In genomic region chr2:118772158-118772874, GRCm38 (mm10) we compare ENCODE assay signal across 31 mouse cellular contexts. TPM values are rescaled to one million over a fixed set of nuclear protein-coding genes. Genes with fewer than 3 reads are reported as not detected.
A peak's percentile ranks its signal among the peaks of the same experiment; 100 is the strongest.
DNase-seq lines count a peak whose midpoint lies in the region; ATAC-seq lines count a peak whose summit lies in the region.
"Had no signal": no experiment of that assay in that cellular context is flagged by ENCODE, and none has a peak within 500 bp of the region (broad histone marks: within the 10 kb centered on the region; RNA-seq: fewer than 3 reads in every experiment).

TSS of gene Phgr1 (plus strand) at chr2:118772769.

- H3K9me3 ChIP-seq in midbrain, embryonic 15.5 days, result no peaks in the 10 kb centered on the region
- H3K9me3 ChIP-seq in midbrain, embryonic 11.5 days (ENCODE audit: control insufficient read depth, low read length), result no peaks in the 10 kb centered on the region
- H3K9me3 ChIP-seq in intestine, embryonic 16.5 days (ENCODE audit: control insufficient read depth, low read length), result no peaks in the 10 kb centered on the region
- no peaks in the 10 kb centered on the region for H3K9me3 ChIP-seq in hindbrain, embryonic 14.5 days (ENCODE audit: control insufficient read depth, low read length)
- H3K9me3 ChIP-seq in hindbrain, embryonic 10.5 days, result no peaks in the 10 kb centered on the region
- H3K9me3 ChIP-seq: embryonic facial prominence, embryonic 15.5 days; forebrain, embryonic 15.5 days; heart, embryonic 15.5 days; liver, embryonic 13.5 days; neural tube, embryonic 13.5 days had no signal

- no peak for DNase-seq in midbrain, embryonic 11.5 days (ENCODE audit: low spot score, missing footprints)
- peak; percentile 73 for DNase-seq in yolk sac, embryonic 10.5 days (ENCODE audit: low spot score)
- DNase-seq in hindbrain, embryonic 14.5 days (ENCODE audit: low spot score), result no peak
- no peak for DNase-seq in hindbrain, embryonic 10.5 days (ENCODE audit: low spot score)
- DNase-seq in heart, postnatal 4 days, result no peak
- DNase-seq: adrenal gland, postnatal 14 days; cerebellum, adult 8-10 months; gastrocnemius, postnatal 14 days; heart, postnatal 36 days; kidney, adult 8-10 months; kidney, postnatal 14 days; layer of hippocampus, postnatal 36 days; liver, embryonic 13.5 days; lung, embryonic 14.5 days; midbrain, embryonic 14.5 days; thymus, postnatal 14 days had no signal

- no peaks in the 10 kb centered on the region for H3K27me3 ChIP-seq in midbrain, embryonic 15.5 days (replicated peaks)
- H3K27me3 ChIP-seq in midbrain, embryonic 11.5 days (ENCODE audit: control insufficient read depth, insufficient read depth, low read length), result no peaks in the 10 kb centered on the region
- no peaks in the 10 kb centered on the region for H3K27me3 ChIP-seq in intestine, embryonic 16.5 days (replicated peaks; ENCODE audit: control insufficient read depth, insufficient read depth, low read length)
- no peaks in the 10 kb centered on the region for H3K27me3 ChIP-seq in hindbrain, embryonic 14.5 days (ENCODE audit: control insufficient read depth, insufficient read depth, low read length)
- no peaks in the 10 kb centered on the region for H3K27me3 ChIP-seq in hindbrain, embryonic 10.5 days (ENCODE audit: insufficient read depth, poor library complexity, severe bottlenecking)
- H3K27me3 ChIP-seq: embryonic facial prominence, embryonic 15.5 days; forebrain, embryonic 15.5 days had no signal

- WGBS in midbrain, embryonic 15.5 days, result 84% methylated on average over 6 of the region's 6 CpGs
- WGBS in midbrain, embryonic 11.5 days, result 81% methylated on average over 6 of the region's 6 CpGs
- WGBS in intestine, embryonic 16.5 days, result 67% methylated on average over 6 of the region's 6 CpGs
- WGBS in hindbrain, embryonic 14.5 days, result 73% methylated on average over 6 of the region's 6 CpGs
- WGBS in hindbrain, embryonic 10.5 days, result 75% methylated on average over 6 of the region's 6 CpGs

- H3K4me3 ChIP-seq in midbrain, embryonic 15.5 days, result no peak within 1 kb of the TSS
- H3K4me3 ChIP-seq in midbrain, embryonic 11.5 days (ENCODE audit: low read depth, low read length), result no peak within 1 kb of the TSS
- peak within 1 kb of the TSS; percentile 20 for H3K4me3 ChIP-seq in intestine, embryonic 16.5 days (ENCODE audit: low read length)
- H3K4me3 ChIP-seq in hindbrain, embryonic 14.5 days (replicated peaks; ENCODE audit: low read length), result no peak within 1 kb of the TSS
- no peak within 1 kb of the TSS for H3K4me3 ChIP-seq in hindbrain, embryonic 10.5 days
- H3K4me3 ChIP-seq: embryonic facial prominence, embryonic 15.5 days; forebrain, embryonic 15.5 days; heart, embryonic 15.5 days; layer of hippocampus, adult 2 months; limb, embryonic 13.5 days; liver, embryonic 13.5 days; myocyte; neural tube, embryonic 13.5 days had no signal

- no peak within 1 kb of the TSS for H3K27ac ChIP-seq in midbrain, embryonic 15.5 days
- H3K27ac ChIP-seq in midbrain, embryonic 11.5 days (ENCODE audit: low read depth, low read length), result no peak within 1 kb of the TSS
- H3K27ac ChIP-seq in intestine, embryonic 16.5 days (ENCODE audit: low read length), result peak within 1 kb of the TSS; percentile 68
- no peak within 1 kb of the TSS for H3K27ac ChIP-seq in hindbrain, embryonic 14.5 days
- H3K27ac ChIP-seq in hindbrain, embryonic 10.5 days, result no peak within 1 kb of the TSS
- H3K27ac ChIP-seq: embryonic facial prominence, embryonic 15.5 days; forebrain, embryonic 15.5 days; heart, embryonic 15.5 days; hindbrain, postnatal 0 days; layer of hippocampus, adult 2 months; limb, embryonic 13.5 days; liver, embryonic 13.5 days; neural tube, embryonic 13.5 days had no signal

- no peaks in the 10 kb centered on the region for H3K36me3 ChIP-seq in midbrain, embryonic 15.5 days (replicated peaks)
- H3K36me3 ChIP-seq in midbrain, embryonic 11.5 days (ENCODE audit: control insufficient read depth, insufficient read depth, low read length), result no peaks in the 10 kb centered on the region
- H3K36me3 ChIP-seq in intestine, embryonic 16.5 days (ENCODE audit: control insufficient read depth, insufficient read depth, low read length), result no peaks in the 10 kb centered on the region; the same call in 1 of the 2 replicates
- no peaks in the 10 kb centered on the region for H3K36me3 ChIP-seq in hindbrain, embryonic 14.5 days (replicated peaks; ENCODE audit: control insufficient read depth, insufficient read depth)
- H3K36me3 ChIP-seq in hindbrain, embryonic 10.5 days, result no peaks in the 10 kb centered on the region
- H3K36me3 ChIP-seq: embryonic facial prominence, embryonic 15.5 days; forebrain, embryonic 15.5 days; heart, embryonic 15.5 days; limb, embryonic 13.5 days; liver, embryonic 13.5 days; neural tube, embryonic 13.5 days had no signal

- H3K4me2 ChIP-seq in midbrain, embryonic 15.5 days, result no peak within 1 kb of the TSS
- no peak within 1 kb of the TSS for H3K4me2 ChIP-seq in midbrain, embryonic 11.5 days
- H3K4me2 ChIP-seq in intestine, embryonic 16.5 days (ENCODE audit: low read depth, low read length), result peak within 1 kb of the TSS; percentile 32
- no peak within 1 kb of the TSS for H3K4me2 ChIP-seq in hindbrain, embryonic 14.5 days (replicated peaks)
- H3K4me2 ChIP-seq: embryonic facial prominence, embryonic 15.5 days; forebrain, embryonic 15.5 days; heart, embryonic 15.5 days; limb, embryonic 13.5 days; liver, embryonic 13.5 days; lung, embryonic 14.5 days; neural tube, embryonic 13.5 days had no signal

- 0 out of 2 replicates have a peak, but pooled peaks cover 3% of the 10 kb centered on the region for H3K4me1 ChIP-seq in midbrain, embryonic 15.5 days
- no peaks in the 10 kb centered on the region for H3K4me1 ChIP-seq in midbrain, embryonic 11.5 days (ENCODE audit: control insufficient read depth, insufficient read depth, low read length)
- peaks cover 19% of the 10 kb centered on the region for H3K4me1 ChIP-seq in intestine, embryonic 16.5 days (ENCODE audit: control insufficient read depth, insufficient read depth, low read length)
- no peaks in the 10 kb centered on the region for H3K4me1 ChIP-seq in hindbrain, embryonic 14.5 days (replicated peaks; ENCODE audit: control insufficient read depth, insufficient read depth, low read length)
- H3K4me1 ChIP-seq in hindbrain, embryonic 10.5 days (replicated peaks), result 0 out of 2 replicates have a peak, but pooled peaks cover 2% of the 10 kb centered on the region
- H3K4me1 ChIP-seq: limb, embryonic 13.5 days; liver, embryonic 13.5 days; neural tube, embryonic 13.5 days had no signal

- no peak within 1 kb of the TSS for H3K9ac ChIP-seq in midbrain, embryonic 15.5 days
- no peak within 1 kb of the TSS for H3K9ac ChIP-seq in midbrain, embryonic 11.5 days (ENCODE audit: low read length)
- H3K9ac ChIP-seq in intestine, embryonic 16.5 days (ENCODE audit: low read depth, low read length), result peak within 1 kb of the TSS; percentile 4; the same call in 1 of the 2 replicates
- no peak within 1 kb of the TSS for H3K9ac ChIP-seq in hindbrain, embryonic 14.5 days
- H3K9ac ChIP-seq: embryonic facial prominence, embryonic 15.5 days; forebrain, embryonic 15.5 days; heart, embryonic 15.5 days; limb, embryonic 13.5 days; liver, embryonic 13.5 days; lung, embryonic 14.5 days; neural tube, embryonic 13.5 days had no signal

- ATAC-seq in midbrain, embryonic 15.5 days (replicated peaks), result 0 out of 2 replicates have a peak, but pooled peaks have one; percentile 3
- no peak for ATAC-seq in midbrain, embryonic 11.5 days (ENCODE audit: low FRiP score)
- peak; percentile 95 for ATAC-seq in intestine, embryonic 16.5 days
- 0 out of 2 replicates have a peak, but pooled peaks have one; percentile 31 for ATAC-seq in monocyte, adult 5-6 weeks (replicated peaks; ENCODE audit: insufficient number of reproducible peaks, low FRiP score, low TSS enrichment, poor library complexity, severe bottlenecking)
- ATAC-seq in hindbrain, embryonic 14.5 days (ENCODE audit: low FRiP score), result no peak
- ATAC-seq: forebrain, embryonic 15.5 days; hindbrain, postnatal 0 days had no signal

RNA-seq across cellular contexts. Expression of gene Phgr1, which starts in this region (rescaled TPM):
- not detected in 2 replicates for polyA plus RNA-seq in midbrain, embryonic 15.5 days (2015; fragmentation: Nextera tagmentation; extraction: Ambion mirVana)
- polyA plus RNA-seq in midbrain, embryonic 11.5 days (2014; fragmentation: Nextera tagmentation; extraction: Ambion mirVana), result not detected in 2 replicates
- 66.6 and 66.9 TPM in 2 replicates for polyA plus RNA-seq in intestine, embryonic 16.5 days (2015; fragmentation: Nextera tagmentation; extraction: Ambion mirVana)
- not detected in 3 replicates for total RNA-seq in monocyte, adult 5-6 weeks (2017)
- polyA plus RNA-seq in hindbrain, embryonic 14.5 days (2014; fragmentation: Nextera tagmentation; extraction: Ambion mirVana), result not detected in 2 replicates
- polyA plus RNA-seq in hindbrain, embryonic 10.5 days (2016; fragmentation: Nextera tagmentation; extraction: Ambion mirVana), result not detected in 2 replicates
- not detected for total RNA-seq in heart, postnatal 4 days (2021)
- total RNA-seq: adrenal gland, postnatal 14 days; gastrocnemius, postnatal 14 days; heart, adult 8-10 months; heart, postnatal 36 days; hindbrain, postnatal 0 days; layer of hippocampus, adult 2 months; layer of hippocampus, postnatal 36 days; left cerebral cortex, postnatal 14 days; MEL had no signal
- polyA plus RNA-seq: C2C12; forebrain, embryonic 15.5 days; heart, embryonic 15.5 days; hindbrain, postnatal 0 days; limb, embryonic 13.5 days; liver, embryonic 13.5 days; lung, embryonic 14.5 days; midbrain, embryonic 14.5 days; myocyte; neural tube, embryonic 13.5 days had no signal

Comparison
In these comparisons a context has a peak if more than half of its experiments do, and no peak if none do; other contexts are left out.
1. RNA of gene Phgr1 (polyA plus RNA-seq): 66.6 to 66.9 TPM in intestine, embryonic 16.5 days; not detected in midbrain, embryonic 15.5 days, not detected in midbrain, embryonic 11.5 days, not detected in hindbrain, embryonic 14.5 days and not detected in hindbrain, embryonic 10.5 days; every median in the first group is over 10 times any median in the second.
2. Peak in ATAC-seq in midbrain, embryonic 15.5 days; RNA of the gene not detected or under 1 TPM.
3. Peak in ATAC-seq in monocyte, adult 5-6 weeks; RNA of the gene not detected or under 1 TPM.